Mouse (Mus musculus): Measurements from ENCODE around the gene Cd37.

- TF ChIP-seq CTCF (IDR thresholded peaks at IDR 0.05; ENCODE audit: low read depth, low read length), result no peak
- no peak for TF ChIP-seq POLR2A (IDR thresholded peaks at IDR 0.05; ENCODE audit: extremely low read depth, insufficient read depth, low read length)
These were observed 55.2 kb downstream of the Cd37 start for GRCm38 (mm10) chr7:45183672-45184071.

All from liver, adult 2 months (tissue).